Mouse (Mus musculus) hindbrain, embryonic 10.5 days (tissue): ENCODE results near the gene Cep295nl. TPM values are rescaled to one million over a fixed set of nuclear protein-coding genes. Genes with fewer than 3 reads are reported as not detected.

Experiments used
- polyA plus RNA-seq: library from polyadenylated mRNA; unstranded; fragments of >200 nt; fragmentation: Nextera tagmentation; extraction: Ambion mirVana; gene quantifications from 2 replicates; pipeline ENCODE4 v1.2.1, GENCODE M21; 2016

The Cep295nl gene
- polyA plus RNA-seq, 1 experiment from 2014 or later: 0.21 TPM

Other genes starting within 250 kb of the Cep295nl start
- gene Dnah17, start 211.9 kb downstream of the Cep295nl start, polyA plus RNA-seq: 0.19 and 0.33 TPM in 2 replicates
- gene Cyth1, start 93.9 kb downstream of the Cep295nl start, polyA plus RNA-seq: 13.9 and 23.0 TPM in 2 replicates
- 18.9 and 21.6 TPM in 2 replicates for gene Usp36, start 52.3 kb downstream of the Cep295nl start, polyA plus RNA-seq
- gene Timp2, start 13.2 kb upstream of the Cep295nl start, polyA plus RNA-seq: 28.6 and 36.3 TPM in 2 replicates
- 1.8 and 2.0 TPM in 2 replicates for gene Lgals3bp, start 59.6 kb upstream of the Cep295nl start, polyA plus RNA-seq
- 23.7 and 31.1 TPM in 2 replicates for gene Cant1, start 76.6 kb upstream of the Cep295nl start, polyA plus RNA-seq
- gene C1qtnf1, start 85.7 kb upstream of the Cep295nl start, polyA plus RNA-seq: 1.8 and 2.0 TPM in 2 replicates
- 8.7 and 8.9 TPM in 2 replicates for gene Engase, start 134.3 kb upstream of the Cep295nl start, polyA plus RNA-seq